Mouse (Mus musculus) E14TG2a.4 (cell line): Measurements from ENCODE around the gene Rab3gap2.
A peak's percentile ranks its signal among the peaks of the same experiment; 100 is the strongest.

Experiments used
- H3K27me3 ChIP-seq: 2 replicates; pipeline ENCODE4 v1.6.1; 2014; ENCODE audit warnings: low read length, control low read depth; ENCODE audit not compliant: insufficient read depth
- H3K36me3 ChIP-seq: 2 replicates; pipeline ENCODE4 v1.6.1; 2014; ENCODE audit warnings: low read length, control low read depth; ENCODE audit not compliant: insufficient read depth
- H3K4me1 ChIP-seq: replicated peaks from 2 replicates; pipeline ENCODE4 v1.6.1; 2014; ENCODE audit warnings: low read depth, low read length, control low read depth
- H3K4me3 ChIP-seq: replicated peaks from 2 replicates; pipeline ENCODE4 v1.5.1; 2014; ENCODE audit warnings: mild to moderate bottlenecking, low read length
- H3K9me3 ChIP-seq: 2 replicates; pipeline ENCODE4 v1.6.1; 2014; ENCODE audit warnings: low read length, control low read depth
- CTCF ChIP-seq: conservative IDR thresholded peaks from 2 replicates; pipeline ENCODE4 v1.5.1; 2014; ENCODE audit warnings: low read length
- NANOG ChIP-seq: IDR thresholded peaks from 2 replicates; pipeline ENCODE4 v1.6.1; 2014; ENCODE audit warnings: borderline replicate concordance, low read length, mixed read lengths
- POU5F1 ChIP-seq: IDR thresholded peaks from 2 replicates; pipeline ENCODE4 v1.6.1; 2014; ENCODE audit warnings: low read length, borderline replicate concordance

Gene Rab3gap2

DNA sequence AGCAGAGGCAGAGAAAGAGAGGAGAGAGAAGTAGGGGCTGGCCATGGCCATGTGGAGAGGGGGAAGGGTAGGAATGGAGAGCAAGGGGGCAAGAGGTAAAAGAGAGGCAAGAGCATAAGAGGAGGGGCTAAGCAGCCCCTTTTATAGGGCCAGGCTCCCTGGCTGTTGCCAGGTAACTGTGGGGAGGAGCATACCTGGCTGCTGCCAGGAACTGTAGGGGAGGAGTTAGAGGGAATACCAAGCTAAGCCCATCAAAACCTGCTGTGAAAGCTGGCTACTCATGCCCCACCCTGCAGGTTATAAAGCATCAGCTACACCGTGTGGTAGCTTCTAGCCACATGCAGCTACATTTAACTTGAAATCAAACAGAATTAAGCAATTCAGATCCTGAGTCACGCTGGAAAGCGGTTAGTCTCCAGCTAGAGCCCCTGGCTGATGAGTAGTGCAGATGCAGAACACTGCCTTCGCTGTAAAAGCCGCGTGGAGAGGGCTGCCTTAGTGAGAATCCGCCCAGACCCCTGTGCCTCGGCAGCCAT is 5.8 kb downstream of the Rab3gap2 start:
- Histone ChIP-seq H3K9me3 (no peaks in the 10 kb centered on the region), H3K27me3 (no peaks in the 10 kb centered on the region), H3K36me3 (peaks cover 12% of the 10 kb centered on the region), H3K4me3 (peak overlapping the region; percentile 64), H3K4me1 (peaks cover 57% of the 10 kb centered on the region)
- TF ChIP-seq POU5F1 (no peak), CTCF (no peak), NANOG (peak; percentile 83)

GRCm38 (mm10) chr1:185216360-185216759 is 12.4 kb downstream of the Rab3gap2 start:
- TF ChIP-seq CTCF (no peak), NANOG (no peak)
- Histone ChIP-seq H3K4me3 (no peak overlapping the region), H3K27me3 (no peaks in the 10 kb centered on the region)

GRCm38 (mm10) chr1:185216762-185217161 is 12.8 kb downstream of the Rab3gap2 start:
- Histone ChIP-seq H3K4me3 (no peak overlapping the region), H3K9me3 (peaks cover 32% of the 10 kb centered on the region), H3K36me3 (peaks cover 45% of the 10 kb centered on the region), H3K4me1 (peaks cover 13% of the 10 kb centered on the region), H3K27me3 (no peaks in the 10 kb centered on the region)
- no peak for TF ChIP-seq POU5F1
- TF ChIP-seq CTCF = no peak
- no peak for TF ChIP-seq NANOG

More at GRCm38 (mm10) chr1:185216360-185216759, 12.4 kb downstream of the Rab3gap2 start:
- H3K9me3 ChIP-seq = peaks cover 28% of the 10 kb centered on the region
- H3K36me3 ChIP-seq = peaks cover 41% of the 10 kb centered on the region
- H3K4me1 ChIP-seq = peaks cover 13% of the 10 kb centered on the region

- peaks cover 9% of the 10 kb centered on the region; the same call in 1 of the 2 replicates for H3K4me1 ChIP-seq
- TF ChIP-seq CTCF (no peak), POU5F1 (no peak), NANOG (no peak)
- no peaks in the 10 kb centered on the region for H3K27me3 ChIP-seq
- H3K36me3 ChIP-seq = peaks cover 57% of the 10 kb centered on the region
- H3K4me3 ChIP-seq = no peak overlapping the region
- peaks cover 44% of the 10 kb centered on the region for H3K9me3 ChIP-seq
These were observed 14.0 kb downstream of the Rab3gap2 start for GRCm38 (mm10) chr1:185217966-185218365.

- H3K4me1 ChIP-seq = peaks cover 8% of the 10 kb centered on the region; the same call in 1 of the 2 replicates
- no peaks in the 10 kb centered on the region for H3K27me3 ChIP-seq
- peaks cover 12% of the 10 kb centered on the region for H3K9me3 ChIP-seq
- TF ChIP-seq POU5F1 (no peak), NANOG (no peak), CTCF (no peak)
- H3K4me3 ChIP-seq = no peak overlapping the region
- peaks cover 78% of the 10 kb centered on the region for H3K36me3 ChIP-seq
These were observed 23.0 kb downstream of the Rab3gap2 start for GRCm38 (mm10) chr1:185226889-185227288.

- H3K36me3 ChIP-seq = peaks cover 70% of the 10 kb centered on the region
- peaks cover 8% of the 10 kb centered on the region; the same call in 1 of the 2 replicates for H3K4me1 ChIP-seq
- TF ChIP-seq CTCF = no peak
- TF ChIP-seq POU5F1 = no peak
- TF ChIP-seq NANOG = no peak
- no peak overlapping the region for H3K4me3 ChIP-seq
- no peaks in the 10 kb centered on the region for H3K27me3 ChIP-seq
- H3K9me3 ChIP-seq = peaks cover 3% of the 10 kb centered on the region
These were observed 23.8 kb downstream of the Rab3gap2 start for GRCm38 (mm10) chr1:185227766-185228165.

GRCm38 (mm10) chr1:185229406-185230201 is 25.7 kb downstream of the Rab3gap2 start:
- Histone ChIP-seq H3K36me3 (peaks cover 60% of the 10 kb centered on the region), H3K4me1 (peaks cover 8% of the 10 kb centered on the region; the same call in 1 of the 2 replicates), H3K9me3 (no peaks in the 10 kb centered on the region), H3K4me3 (no peak overlapping the region), H3K27me3 (no peaks in the 10 kb centered on the region)
- TF ChIP-seq NANOG = no peak
- TF ChIP-seq POU5F1 = no peak
- no peak for TF ChIP-seq CTCF

- no peak for TF ChIP-seq CTCF
- TF ChIP-seq NANOG = no peak
- no peak for TF ChIP-seq POU5F1
These were observed 31.9 kb downstream of the Rab3gap2 start for GRCm38 (mm10) chr1:185235837-185236236.

More at GRCm38 (mm10) chr1:185235837-185236236, 31.9 kb downstream of the Rab3gap2 start:
- Histone ChIP-seq H3K4me3 (no peak overlapping the region), H3K4me1 (no peaks in the 10 kb centered on the region), H3K9me3 (no peaks in the 10 kb centered on the region), H3K27me3 (no peaks in the 10 kb centered on the region), H3K36me3 (peaks cover 61% of the 10 kb centered on the region)
